ENCODE assay signal across 50 mouse cellular contexts in the genomic region with DNA sequence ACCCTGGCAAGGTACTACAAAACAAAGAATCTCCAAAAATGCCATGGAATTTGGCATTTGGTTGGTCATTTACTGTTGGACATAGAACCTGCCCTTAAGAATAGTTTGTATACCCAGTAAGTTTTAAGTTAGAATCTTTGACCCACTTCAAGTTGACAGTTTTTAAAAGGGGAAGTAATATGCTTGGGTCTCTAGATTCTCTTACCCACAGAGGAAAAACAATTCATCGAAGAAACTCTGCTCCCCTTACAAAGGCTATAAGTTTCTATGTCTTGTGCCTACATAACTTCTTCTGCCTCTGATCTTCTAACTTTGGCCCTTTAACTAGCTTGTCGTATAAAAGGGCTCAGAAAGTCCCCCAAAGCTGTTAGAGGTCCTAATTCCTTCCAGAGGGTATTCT. TPM values are rescaled to one million over a fixed set of nuclear protein-coding genes. Genes with fewer than 3 reads are reported as not detected.
"Had no signal": no experiment of that assay in that cellular context is flagged by ENCODE, and none has a peak within 500 bp of the region (broad histone marks: within the 10 kb centered on the region; RNA-seq: fewer than 3 reads in every experiment).

No protein-coding gene starts in this region.

- DNase-seq: heart, postnatal 10 days; heart, postnatal 14 days; heart, postnatal 36 days; heart, postnatal 4 days; kidney, adult 11 months; kidney, adult 18-20 months; kidney, adult 2 months; kidney, adult 8-10 months; kidney, adult 9 months; kidney, postnatal 10 days; kidney, postnatal 14 days; kidney, postnatal 25 days; kidney, postnatal 36 days; kidney, postnatal 4 days; layer of hippocampus, adult 9-11 months; layer of hippocampus, postnatal 36 days had no signal

- H3K4me1 ChIP-seq: heart, embryonic 10.5 days; heart, embryonic 12.5 days; heart, embryonic 13.5 days; heart, embryonic 15.5 days; hindbrain, embryonic 10.5 days; hindbrain, embryonic 12.5 days; hindbrain, embryonic 13.5 days; hindbrain, embryonic 15.5 days; intestine, embryonic 15.5 days; kidney, embryonic 15.5 days had no signal

- H3K4me2 ChIP-seq: heart, embryonic 11.5 days; heart, embryonic 12.5 days; heart, embryonic 13.5 days; heart, embryonic 15.5 days; hindbrain, embryonic 12.5 days; hindbrain, embryonic 13.5 days; hindbrain, embryonic 14.5 days; hindbrain, embryonic 15.5 days; intestine, embryonic 15.5 days; kidney, embryonic 15.5 days had no signal

- ATAC-seq: hindbrain, embryonic 16.5 days; hindbrain, postnatal 0 days; inflammation-experienced regulatory T-cells, adult 6 months; intestine, embryonic 15.5 days; intestine, embryonic 16.5 days; intestine, postnatal 0 days had no signal

- H3K9me3 ChIP-seq: heart, embryonic 10.5 days; heart, embryonic 12.5 days; heart, embryonic 13.5 days; heart, embryonic 15.5 days; hindbrain, embryonic 10.5 days; hindbrain, embryonic 12.5 days; hindbrain, embryonic 13.5 days; hindbrain, embryonic 15.5 days; intestine, embryonic 15.5 days; kidney, embryonic 15.5 days had no signal

- H3K27me3 ChIP-seq: heart, embryonic 12.5 days; heart, embryonic 13.5 days; heart, embryonic 15.5 days; hindbrain, embryonic 12.5 days; hindbrain, embryonic 13.5 days; hindbrain, embryonic 15.5 days; intestine, embryonic 15.5 days; kidney, embryonic 15.5 days had no signal

- H3K36me3 ChIP-seq: heart, embryonic 10.5 days; heart, embryonic 12.5 days; heart, embryonic 13.5 days; heart, embryonic 15.5 days; hindbrain, embryonic 10.5 days; hindbrain, embryonic 12.5 days; hindbrain, embryonic 13.5 days; hindbrain, embryonic 15.5 days; intestine, embryonic 15.5 days; kidney, embryonic 15.5 days had no signal

- H3K27ac ChIP-seq: heart, embryonic 10.5 days; heart, embryonic 13.5 days; heart, embryonic 15.5 days; hindbrain, embryonic 10.5 days; hindbrain, embryonic 12.5 days; hindbrain, embryonic 13.5 days; hindbrain, embryonic 14.5 days; hindbrain, embryonic 15.5 days; hindbrain, postnatal 0 days; intestine, embryonic 15.5 days; kidney, embryonic 15.5 days; kidney, postnatal 0 days; layer of hippocampus, adult 2 months had no signal

- H3K9ac ChIP-seq: heart, embryonic 12.5 days; heart, embryonic 13.5 days; heart, embryonic 15.5 days; hindbrain, embryonic 12.5 days; hindbrain, embryonic 13.5 days; hindbrain, embryonic 14.5 days; hindbrain, embryonic 15.5 days; intestine, embryonic 15.5 days; kidney, embryonic 15.5 days had no signal

- H3K4me3 ChIP-seq: heart, embryonic 10.5 days; heart, embryonic 12.5 days; heart, embryonic 13.5 days; heart, embryonic 15.5 days; hindbrain, embryonic 10.5 days; hindbrain, embryonic 12.5 days; hindbrain, embryonic 13.5 days; hindbrain, embryonic 15.5 days; intestine, embryonic 15.5 days; kidney, embryonic 15.5 days; layer of hippocampus, adult 2 months had no signal

RNA-seq across cellular contexts. Expression of a gene that starts 4.6 kb away (rescaled TPM):
- total RNA-seq: heart, postnatal 10 days; heart, postnatal 14 days; heart, postnatal 25 days; heart, postnatal 36 days; heart, postnatal 4 days; hindbrain, postnatal 0 days; layer of hippocampus, adult 18-20 months; layer of hippocampus, adult 2 months; layer of hippocampus, adult 8-10 months; layer of hippocampus, postnatal 10 days; layer of hippocampus, postnatal 14 days; layer of hippocampus, postnatal 25 days; layer of hippocampus, postnatal 36 days; left cerebral cortex, adult 18-20 months had no signal
- polyA plus RNA-seq: heart, embryonic 10.5 days; heart, embryonic 11.5 days; heart, embryonic 12.5 days; heart, embryonic 13.5 days; heart, embryonic 14.5 days; heart, embryonic 15.5 days; heart, embryonic 16.5 days; heart, postnatal 0 days; hindbrain, embryonic 10.5 days; hindbrain, embryonic 11.5 days; hindbrain, embryonic 12.5 days; hindbrain, embryonic 13.5 days; hindbrain, embryonic 14.5 days; hindbrain, embryonic 15.5 days; hindbrain, embryonic 16.5 days; hindbrain, postnatal 0 days; inflammation-experienced regulatory T-cells, adult 6 months; intestine, embryonic 14.5 days; intestine, embryonic 15.5 days; intestine, embryonic 16.5 days; intestine, postnatal 0 days; kidney, adult 2 months; kidney, embryonic 14.5 days; kidney, embryonic 15.5 days; kidney, embryonic 16.5 days; kidney, postnatal 0 days; large intestine, adult 2 months had no signal

RNA-seq across cellular contexts. Expression of a gene that starts 33.2 kb away (rescaled TPM):
- total RNA-seq: heart, postnatal 10 days; heart, postnatal 14 days; heart, postnatal 25 days; heart, postnatal 36 days; heart, postnatal 4 days; hindbrain, postnatal 0 days; layer of hippocampus, adult 18-20 months; layer of hippocampus, adult 2 months; layer of hippocampus, adult 8-10 months; layer of hippocampus, postnatal 10 days; layer of hippocampus, postnatal 14 days; layer of hippocampus, postnatal 25 days; layer of hippocampus, postnatal 36 days; left cerebral cortex, adult 18-20 months had no signal
- polyA plus RNA-seq: heart, embryonic 10.5 days; heart, embryonic 11.5 days; heart, embryonic 12.5 days; heart, embryonic 13.5 days; heart, embryonic 14.5 days; heart, embryonic 15.5 days; heart, embryonic 16.5 days; heart, postnatal 0 days; hindbrain, embryonic 10.5 days; hindbrain, embryonic 11.5 days; hindbrain, embryonic 12.5 days; hindbrain, embryonic 13.5 days; hindbrain, embryonic 14.5 days; hindbrain, embryonic 15.5 days; hindbrain, embryonic 16.5 days; hindbrain, postnatal 0 days; intestine, embryonic 14.5 days; intestine, embryonic 15.5 days; intestine, embryonic 16.5 days; intestine, postnatal 0 days; kidney, adult 2 months; kidney, embryonic 14.5 days; kidney, embryonic 15.5 days; kidney, embryonic 16.5 days; kidney, postnatal 0 days; large intestine, adult 2 months had no signal

RNA-seq across cellular contexts. Expression of a gene that starts 47.3 kb away (rescaled TPM):
- total RNA-seq: heart, postnatal 10 days; heart, postnatal 14 days; heart, postnatal 25 days; heart, postnatal 36 days; heart, postnatal 4 days; hindbrain, postnatal 0 days; layer of hippocampus, adult 18-20 months; layer of hippocampus, adult 2 months; layer of hippocampus, adult 8-10 months; layer of hippocampus, postnatal 10 days; layer of hippocampus, postnatal 14 days; layer of hippocampus, postnatal 25 days; layer of hippocampus, postnatal 36 days; left cerebral cortex, adult 18-20 months had no signal
- polyA plus RNA-seq: heart, embryonic 10.5 days; heart, embryonic 11.5 days; heart, embryonic 12.5 days; heart, embryonic 13.5 days; heart, embryonic 14.5 days; heart, embryonic 15.5 days; heart, embryonic 16.5 days; heart, postnatal 0 days; hindbrain, embryonic 10.5 days; hindbrain, embryonic 11.5 days; hindbrain, embryonic 12.5 days; hindbrain, embryonic 13.5 days; hindbrain, embryonic 14.5 days; hindbrain, embryonic 15.5 days; hindbrain, embryonic 16.5 days; hindbrain, postnatal 0 days; inflammation-experienced regulatory T-cells, adult 6 months; intestine, embryonic 14.5 days; intestine, embryonic 15.5 days; intestine, embryonic 16.5 days; intestine, postnatal 0 days; kidney, adult 2 months; kidney, embryonic 14.5 days; kidney, embryonic 15.5 days; kidney, embryonic 16.5 days; kidney, postnatal 0 days; large intestine, adult 2 months had no signal
